In genomic region chr11:110010836-110011546, GRCm38 (mm10) we compare ENCODE assay signal across 15 mouse cellular contexts. TPM values are rescaled to one million over a fixed set of nuclear protein-coding genes. Genes with fewer than 3 reads are reported as not detected.
"Had no signal": no experiment of that assay in that cellular context is flagged by ENCODE, and none has a peak within 500 bp of the region (broad histone marks: within the 10 kb centered on the region; RNA-seq: fewer than 3 reads in every experiment).

No protein-coding gene starts in this region.

- DNase-seq: kidney, adult 8-10 months; kidney, postnatal 25 days; layer of hippocampus, postnatal 36 days; lung, adult 2 months; lung, postnatal 14 days; lung, postnatal 4 days; midbrain, embryonic 14.5 days; right cerebral cortex, postnatal 4 days; thymus, adult 18-20 months; thymus, postnatal 36 days had no signal

- H3K4me2 ChIP-seq: midbrain, embryonic 11.5 days had no signal

- H3K27ac ChIP-seq: hindbrain, postnatal 0 days; kidney, postnatal 0 days had no signal

- ATAC-seq: hindbrain, postnatal 0 days; inflammation-experienced regulatory T-cells, adult 6 months; intestine, postnatal 0 days had no signal

RNA-seq across cellular contexts. Expression of gene Abca8b, which starts 15.3 kb away (rescaled TPM):
- polyA plus RNA-seq: inflammation-experienced regulatory T-cells, adult 6 months had no signal
